Mouse (Mus musculus) midbrain, embryonic 15.5 days (tissue): ENCODE results near the gene Prdm1. TPM values are rescaled to one million over a fixed set of nuclear protein-coding genes. Genes with fewer than 3 reads are reported as not detected.

Experiments
- ATAC-seq: fragments of 200-750 bp; cut with Nextera tagmentation; replicated peaks from 2 replicates; pipeline ENCODE4 v1.8.0; 2017; ENCODE audit warnings: moderate TSS enrichment
- H3K27ac ChIP-seq: fragments of 300-500 bp; sonication (generic); 2 replicates; pipeline ENCODE4 v1.5.1; 2015; ENCODE audit warnings: mild to moderate bottlenecking, inconsistent platforms
- H3K27me3 ChIP-seq: fragments of 300-500 bp; sonication (generic); replicated peaks from 2 replicates; pipeline ENCODE4 v1.6.1; 2015; ENCODE audit warnings: inconsistent platforms
- H3K36me3 ChIP-seq: fragments of 300-500 bp; sonication (generic); replicated peaks from 2 replicates; pipeline ENCODE4 v1.6.1; 2015; ENCODE audit warnings: inconsistent platforms
- H3K4me1 ChIP-seq: fragments of 300-500 bp; sonication (generic); 2 replicates; pipeline ENCODE4 v1.6.1; 2015; ENCODE audit warnings: inconsistent platforms
- H3K4me2 ChIP-seq: fragments of 300-500 bp; sonication (generic); 2 replicates; pipeline ENCODE4 v1.6.1; 2015; ENCODE audit warnings: inconsistent platforms, mild to moderate bottlenecking, moderate library complexity
- H3K4me3 ChIP-seq: fragments of 300-500 bp; sonication (generic); 2 replicates; pipeline ENCODE4 v1.5.1; 2015; ENCODE audit warnings: mild to moderate bottlenecking, inconsistent platforms
- H3K9ac ChIP-seq: fragments of 300-500 bp; sonication (generic); 2 replicates; pipeline ENCODE4 v1.6.1; 2015; ENCODE audit warnings: mild to moderate bottlenecking, inconsistent platforms
- H3K9me3 ChIP-seq: fragments of 300-500 bp; sonication (generic); 2 replicates; pipeline ENCODE4 v1.6.1; 2016; ENCODE audit warnings: inconsistent platforms
- WGBS: fragments of 180-500 bp; shearing (Covaris S2); methylation state at CpG from one replicate; pipeline ENCODE4 v1.1.7; 2015; ENCODE audit warnings: mixed read lengths; 5-methylcytosine and 5-hydroxymethylcytosine counted together
- polyA plus RNA-seq: library from polyadenylated mRNA; unstranded; fragments of >200 nt; fragmentation: Nextera tagmentation; extraction: Ambion mirVana; gene quantifications from 2 replicates; pipeline ENCODE4 v1.2.1, GENCODE M21; 2015

The Prdm1 gene
- polyA plus RNA-seq, 1 experiment from 2014 or later, result 0.52 TPM

- no peak for ATAC-seq
- Histone ChIP-seq H3K36me3 (no peaks in the 10 kb centered on the region), H3K9ac (no peak overlapping the region), H3K4me3 (no peak overlapping the region), H3K27me3 (no peaks in the 10 kb centered on the region), H3K4me2 (no peak overlapping the region), H3K4me1 (0 out of 2 replicates have a peak, but pooled peaks cover 3% of the 10 kb centered on the region), H3K9me3 (no peaks in the 10 kb centered on the region), H3K27ac (no peak overlapping the region)
- WGBS, result 86% methylated on average over 8 of the region's 8 CpGs
These were observed 135.4 kb downstream of the Prdm1 start for GRCm38 (mm10) chr10:44392855-44393254.

- no peaks in the 10 kb centered on the region for H3K36me3 ChIP-seq
- no peak for ATAC-seq
- WGBS, result 52% methylated on average over 12 of the region's 12 CpGs
- H3K4me1 ChIP-seq, result 0 out of 2 replicates have a peak, but pooled peaks cover 3% of the 10 kb centered on the region
- no peak overlapping the region for H3K9ac ChIP-seq
- H3K27me3 ChIP-seq, result no peaks in the 10 kb centered on the region
- H3K27ac ChIP-seq, result no peak overlapping the region
- H3K9me3 ChIP-seq, result no peaks in the 10 kb centered on the region
- no peak overlapping the region for H3K4me3 ChIP-seq
- H3K4me2 ChIP-seq, result no peak overlapping the region
These were observed 136.6 kb downstream of the Prdm1 start for GRCm38 (mm10) chr10:44391509-44392290.

- ATAC-seq, result no peak
- Histone ChIP-seq H3K4me3 (no peak overlapping the region), H3K27ac (no peak overlapping the region), H3K27me3 (no peaks in the 10 kb centered on the region), H3K36me3 (no peaks in the 10 kb centered on the region), H3K4me1 (0 out of 2 replicates have a peak, but pooled peaks cover 3% of the 10 kb centered on the region), H3K4me2 (no peak overlapping the region), H3K9ac (no peak overlapping the region), H3K9me3 (no peaks in the 10 kb centered on the region)
- WGBS, result 75% methylated on average over 5 of the region's 5 CpGs
These were observed 138.0 kb downstream of the Prdm1 start for GRCm38 (mm10) chr10:44390286-44390685.

GRCm38 (mm10) chr10:44388706-44389233 lies 139.5 kb downstream of the Prdm1 start:
- H3K9me3 ChIP-seq, result no peaks in the 10 kb centered on the region
- H3K36me3 ChIP-seq, result no peaks in the 10 kb centered on the region
- WGBS, result 67% methylated on average over 11 of the region's 11 CpGs
- peak; percentile 59 for ATAC-seq
- no peak overlapping the region for H3K4me2 ChIP-seq
- H3K27ac ChIP-seq, result no peak overlapping the region
- no peak overlapping the region for H3K4me3 ChIP-seq
- 0 out of 2 replicates have a peak, but pooled peaks cover 3% of the 10 kb centered on the region for H3K4me1 ChIP-seq
- H3K27me3 ChIP-seq, result no peaks in the 10 kb centered on the region
- H3K9ac ChIP-seq, result no peak overlapping the region
